Mouse (Mus musculus): ENCODE measurements around the gene Slit2. TPM values are rescaled to one million over a fixed set of nuclear protein-coding genes. Genes with fewer than 3 reads are reported as not detected.

Slit2 gene
- total and polyA plus RNA-seq, 2 experiments from 2014 or later: 7.7 to 41.5 TPM

- no peak overlapping the region for H3K4me3 ChIP-seq (ENCODE audit: low read depth, low read length)
- WGBS: 95% methylated on average over 3 of the region's 3 CpGs
- H3K9me3 ChIP-seq (ENCODE audit: low read length): no peaks in the 10 kb centered on the region
- ATAC-seq: no peak
- no peaks in the 10 kb centered on the region for H3K27me3 ChIP-seq (ENCODE audit: insufficient read depth, low read length)
- DNase-seq: no peak
- H3K36me3 ChIP-seq (ENCODE audit: insufficient read depth): peaks cover 3% of the 10 kb centered on the region; the same call in 1 of the 2 replicates
- no peaks in the 10 kb centered on the region for H3K4me1 ChIP-seq (ENCODE audit: insufficient read depth)
- H3K9ac ChIP-seq: no peak overlapping the region
- no peak overlapping the region for H3K27ac ChIP-seq (ENCODE audit: low read depth, low read length)
- TF ChIP-seq CTCF (IDR thresholded peaks at IDR 0.05; ENCODE audit: low read depth): no peak
- no peak overlapping the region for H3K4me2 ChIP-seq (ENCODE audit: low read depth)
Observed at GRCm38 (mm10) chr5:48301186-48301585, 318.2 kb downstream of the Slit2 start.

GRCm38 (mm10) chr5:48315057-48315602, 332.2 kb downstream of the Slit2 start:
- Histone ChIP-seq H3K4me3 (ENCODE audit: low read depth, low read length) (no peak overlapping the region), H3K27ac (ENCODE audit: low read depth, low read length) (no peak overlapping the region), H3K9ac (no peak overlapping the region), H3K27me3 (ENCODE audit: insufficient read depth, low read length) (no peaks in the 10 kb centered on the region), H3K36me3 (ENCODE audit: insufficient read depth) (no peaks in the 10 kb centered on the region), H3K9me3 (ENCODE audit: low read length) (no peaks in the 10 kb centered on the region), H3K4me2 (ENCODE audit: low read depth) (no peak overlapping the region), H3K4me1 (ENCODE audit: insufficient read depth) (no peaks in the 10 kb centered on the region)
- TF ChIP-seq CTCF (IDR thresholded peaks at IDR 0.05; ENCODE audit: low read depth): no peak
- DNase-seq (no peak), ATAC-seq (no peak)
- 81% methylated on average over 6 of the region's 6 CpGs for WGBS

GRCm38 (mm10) chr5:48320597-48320996, 337.7 kb downstream of the Slit2 start:
- H3K4me2 ChIP-seq (ENCODE audit: low read depth): no peak overlapping the region
- no peaks in the 10 kb centered on the region for H3K4me1 ChIP-seq (ENCODE audit: insufficient read depth)
- WGBS: 68% methylated on average over 4 of the region's 4 CpGs
- H3K36me3 ChIP-seq (ENCODE audit: insufficient read depth): no peaks in the 10 kb centered on the region
- TF ChIP-seq CTCF (IDR thresholded peaks at IDR 0.05; ENCODE audit: low read depth): no peak
- H3K27me3 ChIP-seq (ENCODE audit: insufficient read depth, low read length): no peaks in the 10 kb centered on the region
- H3K4me3 ChIP-seq (ENCODE audit: low read depth, low read length): no peak overlapping the region
- DNase-seq (no peak), ATAC-seq (no peak)
- no peak overlapping the region for H3K27ac ChIP-seq (ENCODE audit: low read depth, low read length)
- no peak overlapping the region for H3K9ac ChIP-seq
- no peaks in the 10 kb centered on the region for H3K9me3 ChIP-seq (ENCODE audit: low read length)

- Histone ChIP-seq H3K4me3 (ENCODE audit: low read depth, low read length) (no peak overlapping the region), H3K9ac (no peak overlapping the region), H3K27me3 (ENCODE audit: insufficient read depth, low read length) (no peaks in the 10 kb centered on the region), H3K27ac (ENCODE audit: low read depth, low read length) (no peak overlapping the region), H3K9me3 (ENCODE audit: low read length) (no peaks in the 10 kb centered on the region), H3K36me3 (ENCODE audit: insufficient read depth) (no peaks in the 10 kb centered on the region), H3K4me2 (ENCODE audit: low read depth) (no peak overlapping the region), H3K4me1 (ENCODE audit: insufficient read depth) (no peaks in the 10 kb centered on the region)
- DNase-seq (no peak), ATAC-seq (no peak)
- no peak for TF ChIP-seq CTCF (IDR thresholded peaks at IDR 0.05; ENCODE audit: low read depth)
Observed at GRCm38 (mm10) chr5:48326221-48326620, 343.3 kb downstream of the Slit2 start.

GRCm38 (mm10) chr5:48327652-48328051, 344.7 kb downstream of the Slit2 start, which contains the start of gene 5730480H06Rik:
Gene 5730480H06Rik, plus strand, starts transcription at chr5:48327952.
- WGBS: 97% methylated on average over 8 of the region's 8 CpGs
- ATAC-seq: no peak
- H3K27ac ChIP-seq (ENCODE audit: low read depth, low read length): no peak within 1 kb of the TSS
- H3K4me3 ChIP-seq (ENCODE audit: low read depth, low read length): no peak within 1 kb of the TSS
- TF ChIP-seq CTCF (IDR thresholded peaks at IDR 0.05; ENCODE audit: low read depth): no peak
- no peak within 1 kb of the TSS for H3K4me2 ChIP-seq (ENCODE audit: low read depth)
- H3K9me3 ChIP-seq (ENCODE audit: low read length): no peaks in the 10 kb centered on the region
- H3K9ac ChIP-seq: no peak within 1 kb of the TSS
- no peaks in the 10 kb centered on the region for H3K36me3 ChIP-seq (ENCODE audit: insufficient read depth)
- no peaks in the 10 kb centered on the region for H3K27me3 ChIP-seq (ENCODE audit: insufficient read depth, low read length)
- no peak for DNase-seq
- no peaks in the 10 kb centered on the region for H3K4me1 ChIP-seq (ENCODE audit: insufficient read depth)

GRCm38 (mm10) chr5:48329751-48330150, 346.8 kb downstream of the Slit2 start:
- no peaks in the 10 kb centered on the region for H3K27me3 ChIP-seq (ENCODE audit: insufficient read depth, low read length)
- H3K9me3 ChIP-seq (ENCODE audit: low read length): no peaks in the 10 kb centered on the region
- H3K4me1 ChIP-seq (ENCODE audit: insufficient read depth): no peaks in the 10 kb centered on the region
- DNase-seq: no peak
- no peak for TF ChIP-seq CTCF (IDR thresholded peaks at IDR 0.05; ENCODE audit: low read depth)
- no peak overlapping the region for H3K4me2 ChIP-seq (ENCODE audit: low read depth)
- no peaks in the 10 kb centered on the region for H3K36me3 ChIP-seq (ENCODE audit: insufficient read depth)
- WGBS: 95% methylated on average over 2 of the region's 2 CpGs
- H3K9ac ChIP-seq: no peak overlapping the region
- H3K4me3 ChIP-seq (ENCODE audit: low read depth, low read length): no peak overlapping the region
- ATAC-seq: no peak
- H3K27ac ChIP-seq (ENCODE audit: low read depth, low read length): no peak overlapping the region

- H3K36me3 ChIP-seq (ENCODE audit: insufficient read depth): no peaks in the 10 kb centered on the region
- H3K4me3 ChIP-seq (ENCODE audit: low read depth, low read length): no peak overlapping the region
- H3K4me2 ChIP-seq (ENCODE audit: low read depth): no peak overlapping the region
- TF ChIP-seq CTCF (IDR thresholded peaks at IDR 0.05; ENCODE audit: low read depth): no peak
- no peak overlapping the region for H3K27ac ChIP-seq (ENCODE audit: low read depth, low read length)
- H3K27me3 ChIP-seq (ENCODE audit: insufficient read depth, low read length): no peaks in the 10 kb centered on the region
- H3K9me3 ChIP-seq (ENCODE audit: low read length): no peaks in the 10 kb centered on the region
- H3K4me1 ChIP-seq (ENCODE audit: insufficient read depth): no peaks in the 10 kb centered on the region
- ATAC-seq (no peak), DNase-seq (no peak)
- no peak overlapping the region for H3K9ac ChIP-seq
- WGBS: 91% methylated on average over 2 of the region's 2 CpGs
Observed at GRCm38 (mm10) chr5:48330817-48331216, 347.9 kb downstream of the Slit2 start.
